Mouse (Mus musculus): ENCODE data around the gene Carnmt1. TPM values are rescaled to one million over a fixed set of nuclear protein-coding genes. Genes with fewer than 3 reads are reported as not detected.

Carnmt1 gene
- polyA plus RNA-seq, 2 experiments: 17.2 to 46.5 TPM

GRCm38 (mm10) chr19:18743946-18744345 is 73.4 kb downstream of the Carnmt1 start:
- H3K9ac ChIP-seq (ENCODE audit: low read depth, low read length, severe bottlenecking): no peak overlapping the region
- H3K27me3 ChIP-seq (ENCODE audit: control insufficient read depth, insufficient read depth, low read length): no peaks in the 10 kb centered on the region
- H3K4me3 ChIP-seq (replicated peaks; ENCODE audit: low read length): no peak overlapping the region
- no peaks in the 10 kb centered on the region for H3K36me3 ChIP-seq (ENCODE audit: control insufficient read depth, insufficient read depth, low read length)
- 57% methylated on average over 5 of the region's 5 CpGs for WGBS
- ATAC-seq (ENCODE audit: low FRiP score, low read depth): no peak
- no peak overlapping the region for H3K4me2 ChIP-seq (replicated peaks; ENCODE audit: low read depth, low read length, severe bottlenecking)
- no peaks in the 10 kb centered on the region for H3K4me1 ChIP-seq (ENCODE audit: control insufficient read depth, insufficient read depth, low read length)
- no peaks in the 10 kb centered on the region for H3K9me3 ChIP-seq (ENCODE audit: control insufficient read depth, low read length)
- no peak for TF ChIP-seq POLR2A (IDR thresholded peaks at IDR 0.05; ENCODE audit: borderline replicate concordance, extremely low read depth, insufficient read depth, insufficient read length)
- H3K27ac ChIP-seq (replicated peaks; ENCODE audit: low read depth, low read length): no peak overlapping the region
- DNase-seq (ENCODE audit: low spot score): no peak

GRCm38 (mm10) chr19:18746576-18747340 is 76.2 kb downstream of the Carnmt1 start:
- TF ChIP-seq POLR2A (IDR thresholded peaks at IDR 0.05; ENCODE audit: borderline replicate concordance, extremely low read depth, insufficient read depth, insufficient read length): no peak
- 86% methylated on average over 5 of the region's 5 CpGs for WGBS

GRCm38 (mm10) chr19:18747379-18747778 is 76.8 kb downstream of the Carnmt1 start:
- no peak for TF ChIP-seq POLR2A (IDR thresholded peaks at IDR 0.05; ENCODE audit: borderline replicate concordance, extremely low read depth, insufficient read depth, insufficient read length)
- H3K27ac ChIP-seq (replicated peaks; ENCODE audit: low read depth, low read length): no peak overlapping the region
- H3K4me3 ChIP-seq (replicated peaks; ENCODE audit: low read length): no peak overlapping the region
- 0 out of 2 replicates have a peak, but pooled peaks cover 4% of the 10 kb centered on the region for H3K4me1 ChIP-seq (ENCODE audit: control insufficient read depth, insufficient read depth, low read length)
- ATAC-seq (ENCODE audit: low FRiP score, low read depth) (no peak), DNase-seq (ENCODE audit: low spot score) (no peak)
- H3K9me3 ChIP-seq (ENCODE audit: control insufficient read depth, low read length): no peaks in the 10 kb centered on the region
- H3K4me2 ChIP-seq (replicated peaks; ENCODE audit: low read depth, low read length, severe bottlenecking): no peak overlapping the region
- 86% methylated on average over 4 of the region's 4 CpGs for WGBS
- H3K36me3 ChIP-seq (ENCODE audit: control insufficient read depth, insufficient read depth, low read length): no peaks in the 10 kb centered on the region
- no peak overlapping the region for H3K9ac ChIP-seq (ENCODE audit: low read depth, low read length, severe bottlenecking)
- 0 out of 2 replicates have a peak, but pooled peaks cover 5% of the 10 kb centered on the region for H3K27me3 ChIP-seq (ENCODE audit: control insufficient read depth, insufficient read depth, low read length)

More at GRCm38 (mm10) chr19:18746576-18747340, 76.2 kb downstream of the Carnmt1 start:
- H3K9ac ChIP-seq (ENCODE audit: low read depth, low read length, severe bottlenecking): no peak overlapping the region
- no peaks in the 10 kb centered on the region for H3K9me3 ChIP-seq (ENCODE audit: control insufficient read depth, low read length)
- H3K27me3 ChIP-seq (ENCODE audit: control insufficient read depth, insufficient read depth, low read length): 0 out of 2 replicates have a peak, but pooled peaks cover 5% of the 10 kb centered on the region
- no peak overlapping the region for H3K27ac ChIP-seq (replicated peaks; ENCODE audit: low read depth, low read length)
- no peaks in the 10 kb centered on the region for H3K36me3 ChIP-seq (ENCODE audit: control insufficient read depth, insufficient read depth, low read length)
- DNase-seq (ENCODE audit: low spot score) (no peak), ATAC-seq (ENCODE audit: low FRiP score, low read depth) (no peak)
- no peak overlapping the region for H3K4me2 ChIP-seq (replicated peaks; ENCODE audit: low read depth, low read length, severe bottlenecking)
- H3K4me3 ChIP-seq (replicated peaks; ENCODE audit: low read length): no peak overlapping the region
- H3K4me1 ChIP-seq (ENCODE audit: control insufficient read depth, insufficient read depth, low read length): 0 out of 2 replicates have a peak, but pooled peaks cover 4% of the 10 kb centered on the region

GRCm38 (mm10) chr19:18749598-18750339 is 79.2 kb downstream of the Carnmt1 start, which contains the start of gene Trpm6:
Gene Trpm6 (plus strand): TSS chr19:18749983.
- Histone ChIP-seq H3K9me3 (ENCODE audit: control insufficient read depth, low read length) (no peaks in the 10 kb centered on the region), H3K9ac (ENCODE audit: low read depth, low read length, severe bottlenecking) (peak within 1 kb of the TSS; percentile 51), H3K4me3 (replicated peaks; ENCODE audit: low read length) (peak within 1 kb of the TSS; percentile 41), H3K36me3 (ENCODE audit: control insufficient read depth, insufficient read depth, low read length) (no peaks in the 10 kb centered on the region), H3K27ac (replicated peaks; ENCODE audit: low read depth, low read length) (no peak within 1 kb of the TSS), H3K4me1 (ENCODE audit: control insufficient read depth, insufficient read depth, low read length) (0 out of 2 replicates have a peak, but pooled peaks cover 4% of the 10 kb centered on the region), H3K27me3 (ENCODE audit: control insufficient read depth, insufficient read depth, low read length) (0 out of 2 replicates have a peak, but pooled peaks cover 5% of the 10 kb centered on the region), H3K4me2 (replicated peaks; ENCODE audit: low read depth, low read length, severe bottlenecking) (peak within 1 kb of the TSS; percentile 81)
- DNase-seq (ENCODE audit: low spot score) (peak; percentile 7), ATAC-seq (ENCODE audit: low FRiP score, low read depth) (no peak)
- no peak for TF ChIP-seq POLR2A (IDR thresholded peaks at IDR 0.05; ENCODE audit: borderline replicate concordance, extremely low read depth, insufficient read depth, insufficient read length)
- 5% methylated on average over 41 of the region's 41 CpGs for WGBS

Other genes with a start within 250 kb of the Carnmt1 start
- gene Ostf1, start 38.9 kb upstream of the Carnmt1 start, polyA plus RNA-seq (2012; rRNA removed): 40.2 and 51.6 TPM in 2 replicates
- 99.1 and 108 TPM in 2 replicates for gene Ostf1, start 38.9 kb upstream of the Carnmt1 start, polyA plus RNA-seq (2014; fragmentation: Nextera tagmentation; extraction: Ambion mirVana)
- gene Nmrk1, start 38.8 kb upstream of the Carnmt1 start, polyA plus RNA-seq (2012; rRNA removed): 13.6 and 15.8 TPM in 2 replicates
- 12.4 TPM in 2 replicates for gene Nmrk1, start 38.8 kb upstream of the Carnmt1 start, polyA plus RNA-seq (2014; fragmentation: Nextera tagmentation; extraction: Ambion mirVana)
- gene D030056L22Rik, start 42.4 kb downstream of the Carnmt1 start, polyA plus RNA-seq (2012; rRNA removed): 24.8 and 28.9 TPM in 2 replicates
- gene D030056L22Rik, start 42.4 kb downstream of the Carnmt1 start, polyA plus RNA-seq (2014; fragmentation: Nextera tagmentation; extraction: Ambion mirVana): 25.8 and 26.7 TPM in 2 replicates
- gene Trpm6, start 79.2 kb downstream of the Carnmt1 start, polyA plus RNA-seq (2012; rRNA removed): 0.32 and 0.36 TPM in 2 replicates
- 0.32 and 0.34 TPM in 2 replicates for gene Trpm6, start 79.2 kb downstream of the Carnmt1 start, polyA plus RNA-seq (2014; fragmentation: Nextera tagmentation; extraction: Ambion mirVana)

Measured in limb, embryonic 14.5 days (tissue).